Comparison of ENCODE assay signal across 13 mouse cellular contexts in genomic region chr9:77662917-77663316, GRCm38 (mm10). TPM values are rescaled to one million over a fixed set of nuclear protein-coding genes. Genes with fewer than 3 reads are reported as not detected.
A peak's percentile ranks its signal among the peaks of the same experiment; 100 is the strongest.
DNase-seq lines count a peak whose midpoint lies in the region; ATAC-seq and TF ChIP-seq lines count a peak whose summit lies in the region.
"Had no signal": no experiment of that assay in that cellular context is flagged by ENCODE, and none has a peak within 500 bp of the region (broad histone marks: within the 10 kb centered on the region; RNA-seq: fewer than 3 reads in every experiment).

No protein-coding gene starts in this region.

- no peaks in the 10 kb centered on the region for H3K9me3 ChIP-seq in kidney, embryonic 16.5 days (ENCODE audit: low read length)
- H3K9me3 ChIP-seq in CH12.LX (replicated peaks; ENCODE audit: low read length) = no peaks in the 10 kb centered on the region
- H3K9me3 ChIP-seq: forebrain, embryonic 12.5 days; limb, embryonic 13.5 days had no signal

- DNase-seq in adrenal gland, postnatal 10 days = peak; percentile 31
- no peak for DNase-seq in adrenal gland, postnatal 4 days (ENCODE audit: low spot score in 2 of 2)
- DNase-seq in kidney, adult 2 months = peak; percentile 77
- DNase-seq in CH12.LX (ENCODE audit: extremely low read depth) = no peak
- peak; percentile 43 to 53 for DNase-seq in kidney, adult 8-10 months
- DNase-seq in right cerebral cortex, postnatal 10 days (ENCODE audit: low spot score in 2 of 2) = no peak
- DNase-seq: gastrocnemius, postnatal 14 days had no signal

- H3K27ac ChIP-seq in kidney, adult 2 months (ENCODE audit: insufficient read depth, low read depth, low read length) = no peak overlapping the region
- H3K27ac ChIP-seq in kidney, embryonic 16.5 days (ENCODE audit: low read length) = no peak overlapping the region
- no peak overlapping the region for H3K27ac ChIP-seq in CH12.LX (ENCODE audit: insufficient read depth, low read depth)
- H3K27ac ChIP-seq: forebrain, embryonic 12.5 days; limb, embryonic 13.5 days had no signal

- ATAC-seq in kidney, embryonic 16.5 days (ENCODE audit: low FRiP score, low TSS enrichment) = no peak
- ATAC-seq in cerebellum, adult (ENCODE audit: insufficient number of reproducible peaks, low FRiP score, low TSS enrichment) = no peak

- peaks cover 8% of the 10 kb centered on the region; the same call in 1 of the 2 replicates for H3K4me1 ChIP-seq in kidney, adult 2 months (ENCODE audit: control insufficient read depth, insufficient read depth, low read length)
- no peaks in the 10 kb centered on the region for H3K4me1 ChIP-seq in kidney, embryonic 16.5 days (ENCODE audit: insufficient read depth, low read length)
- H3K4me1 ChIP-seq in CH12.LX (ENCODE audit: control insufficient read depth in 1 of 2, insufficient read depth in 2 of 2) = peaks cover 0 to 8% of the 10 kb centered on the region in 2 experiments; a peak in 2 of 4 replicates
- H3K4me1 ChIP-seq: forebrain, embryonic 12.5 days; limb, embryonic 13.5 days had no signal

- H3K79me2 ChIP-seq in CH12.LX (replicated peaks; ENCODE audit: control insufficient read depth, extremely low read depth, insufficient read depth, poor library complexity, severe bottlenecking) = no peaks in the 10 kb centered on the region

- H3K27me3 ChIP-seq in kidney, adult 2 months (replicated peaks; ENCODE audit: control insufficient read depth, insufficient read depth, low read length) = no peaks in the 10 kb centered on the region
- no peaks in the 10 kb centered on the region for H3K27me3 ChIP-seq in kidney, embryonic 16.5 days (ENCODE audit: insufficient read depth, low read length)
- no peaks in the 10 kb centered on the region for H3K27me3 ChIP-seq in CH12.LX (replicated peaks)
- H3K27me3 ChIP-seq: forebrain, embryonic 12.5 days had no signal

- H3K4me2 ChIP-seq in kidney, embryonic 16.5 days (replicated peaks; ENCODE audit: low read depth, low read length) = no peak overlapping the region
- H3K4me2 ChIP-seq in CH12.LX (ENCODE audit: insufficient read depth, low read depth, poor library complexity, severe bottlenecking) = no peak overlapping the region
- H3K4me2 ChIP-seq: forebrain, embryonic 12.5 days; limb, embryonic 13.5 days had no signal

- peak; percentile 51 for TF ChIP-seq RAD21 in CH12.LX (IDR thresholded peaks at IDR 0.05; ENCODE audit: low read depth, low read length)

- dilution Hi-C loops in CH12.LX (cut with MboI; ENCODE audit: extremely low pct_ligation_motif_present, extremely low pct_unique_long_range_greater_than_20kb, low sequenced_read_pairs) = no loop called here

- no peak overlapping the region for H3K9ac ChIP-seq in kidney, embryonic 16.5 days (replicated peaks; ENCODE audit: low read length)
- no peak overlapping the region for H3K9ac ChIP-seq in CH12.LX (ENCODE audit: insufficient read depth, low read depth)
- H3K9ac ChIP-seq: forebrain, embryonic 12.5 days; limb, embryonic 13.5 days had no signal

- TF ChIP-seq CTCF in kidney, adult 2 months (conservative IDR thresholded peaks at IDR 0.05; ENCODE audit: insufficient read depth, insufficient read length, low read depth, low read length) = peak; percentile 58
- peak in 1 of 2 experiments; percentile 48; a peak in 2 of 4 replicates for TF ChIP-seq CTCF in CH12.LX (conservative IDR thresholded peaks at IDR 0.05 in 1 of 2, IDR thresholded peaks at IDR 0.05 in 1 of 2; ENCODE audit: low read depth in 2 of 2, low read length in 2 of 2)

- no peak overlapping the region for H3K4me3 ChIP-seq in kidney, adult 2 months (ENCODE audit: insufficient read depth, low read depth, low read length)
- no peak overlapping the region for H3K4me3 ChIP-seq in kidney, embryonic 16.5 days (ENCODE audit: low read length)
- no peak overlapping the region for H3K4me3 ChIP-seq in CH12.LX (replicated peaks in 1 of 3; ENCODE audit: low read depth in 2 of 3, low read length in 2 of 3, poor library complexity in 1 of 3)
- H3K4me3 ChIP-seq: forebrain, embryonic 12.5 days; limb, embryonic 13.5 days had no signal

- H3K36me3 ChIP-seq in kidney, adult 2 months (ENCODE audit: control insufficient read depth, insufficient read depth, low read length) = no peaks in the 10 kb centered on the region
- H3K36me3 ChIP-seq in kidney, embryonic 16.5 days (ENCODE audit: insufficient read depth, low read length) = no peaks in the 10 kb centered on the region
- H3K36me3 ChIP-seq in CH12.LX (replicated peaks in 1 of 2; ENCODE audit: control insufficient read depth in 1 of 2, insufficient read depth in 1 of 2, low read length in 1 of 2) = no peaks in the 10 kb centered on the region
- H3K36me3 ChIP-seq: forebrain, embryonic 12.5 days; limb, embryonic 13.5 days had no signal

- 39% methylated on average over 3 of the region's 3 CpGs for WGBS in kidney, adult 2 months
- WGBS in kidney, embryonic 16.5 days = 68% methylated on average over 3 of the region's 3 CpGs

- no peak for TF ChIP-seq EP300 in CH12.LX (IDR thresholded peaks at IDR 0.05; ENCODE audit: low read length)

- TF ChIP-seq POLR2A in kidney, adult 2 months (IDR thresholded peaks at IDR 0.05; ENCODE audit: low read depth, low read length) = no peak
- TF ChIP-seq POLR2A in CH12.LX (IDR thresholded peaks at IDR 0.05; ENCODE audit: low read depth, low read length) = no peak

- in situ Hi-C loops in CH12.LX (cut with MboI; ENCODE audit: low pct_ligation_motif_present, low pct_unique_long_range_greater_than_20kb, low sequenced_read_pairs) = loop anchor here (25.0 kb wide), 1 partner anchor 374 kb away; no protein-coding TSS in a partner anchor

TF ChIP-seq in CH12.LX, 34 proteins besides CTCF, POLR2A, EP300 and RAD21:
- TF ChIP-seq SMC3 (IDR thresholded peaks at IDR 0.05; ENCODE audit: low read depth, low read length) = peak; percentile 44
- TF ChIP-seq MYC (IDR thresholded peaks at IDR 0.05; ENCODE audit: low read depth, low read length) = no peak
- no peak for TF ChIP-seq NELFE (IDR thresholded peaks at IDR 0.05; ENCODE audit: low read depth, low read length)
- TF ChIP-seq RCOR1 (conservative IDR thresholded peaks at IDR 0.05; ENCODE audit: low read depth, low read length) = no peak
- TF ChIP-seq IRF4 (IDR thresholded peaks at IDR 0.05; ENCODE audit: low read depth, low read length) = no peak
- no peak for TF ChIP-seq KAT2A (IDR thresholded peaks at IDR 0.05; ENCODE audit: insufficient replicate concordance, low read length)
- TF ChIP-seq SIN3A (IDR thresholded peaks at IDR 0.05; ENCODE audit: low read length) = no peak

RNA-seq across cellular contexts. Expression of gene Klhl31, which starts 26.6 kb away (rescaled TPM):
- total RNA-seq in adrenal gland, postnatal 10 days (2021) = 10 to 100 TPM in 1 of 2 experiments, 1 to 10 TPM in 1; 6.7 to 19.3 TPM
- 1 to 10 TPM; 2.0 to 5.0 TPM for total RNA-seq in adrenal gland, postnatal 4 days (2021)
- 0.04 and 0.99 TPM in 2 replicates for polyA plus RNA-seq in kidney, adult 2 months (2012; rRNA removed)
- polyA plus RNA-seq in kidney, embryonic 16.5 days (2015; fragmentation: Nextera tagmentation; extraction: Ambion mirVana) = 0.92 and 0.98 TPM in 2 replicates
- total RNA-seq in CH12.LX (2012; rRNA removed) (not detected in 2 replicates), CH12.LX (2014; rRNA removed) (not detected in 2 replicates)
- polyA plus RNA-seq in CH12.LX (2012; ENCODE audit: insufficient read length, low read depth) = not detected in 2 replicates
- total RNA-seq: layer of hippocampus, adult 18-20 months; megakaryocyte progenitor cell, adult 5-6 weeks had no signal

Comparison
In these comparisons a context has a peak if more than half of its experiments do, and no peak if none do; other contexts are left out.
1. DNase-seq: peak in adrenal gland, postnatal 10 days (single experiment), kidney, adult 2 months (single experiment) and kidney, adult 8-10 months (2 of 2); none in adrenal gland, postnatal 4 days (0 of 2), CH12.LX (single experiment) and right cerebral cortex, postnatal 10 days (0 of 2).